In the genomic region with DNA sequence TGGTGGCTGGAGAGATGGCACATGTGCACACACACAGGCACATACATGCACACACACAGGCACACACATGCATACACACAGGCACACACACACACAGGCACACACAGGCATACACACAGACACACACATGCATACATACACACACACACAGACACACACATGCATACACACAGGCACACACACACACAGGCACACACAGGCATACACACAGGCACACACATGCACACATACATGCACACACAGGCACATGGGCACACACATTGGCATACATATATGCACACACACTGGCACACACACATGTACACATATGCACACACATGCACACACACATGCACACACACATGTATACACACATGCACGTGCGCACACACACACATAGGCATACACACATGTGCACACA, we compare ENCODE assay signal across 24 mouse cellular contexts.
DNase-seq lines count a peak whose midpoint lies in the region; ATAC-seq and TF ChIP-seq lines count a peak whose summit lies in the region.
"Had no signal": no experiment of that assay in that cellular context is flagged by ENCODE, and none has a peak within 500 bp of the region (broad histone marks: within the 10 kb centered on the region; RNA-seq: fewer than 3 reads in every experiment).

No protein-coding gene starts in this region.

- no peaks in the 10 kb centered on the region for H3K27me3 ChIP-seq in hindbrain, embryonic 16.5 days (replicated peaks; ENCODE audit: control insufficient read depth, insufficient read depth, low read length)
- no peaks in the 10 kb centered on the region for H3K27me3 ChIP-seq in hindbrain, embryonic 12.5 days
- H3K27me3 ChIP-seq in midbrain, embryonic 15.5 days (replicated peaks): no peaks in the 10 kb centered on the region
- H3K27me3 ChIP-seq in midbrain, embryonic 10.5 days (ENCODE audit: low read depth, poor library complexity, severe bottlenecking): no peaks in the 10 kb centered on the region
- H3K27me3 ChIP-seq in G1E (ENCODE audit: insufficient read depth, low read length) (no peaks in the 10 kb centered on the region), MEL (ENCODE audit: control insufficient read depth in 1 of 2, insufficient read depth in 2 of 2, low read length in 2 of 2) (no peaks in the 10 kb centered on the region)
- H3K27me3 ChIP-seq: embryonic facial prominence, embryonic 12.5 days; embryonic facial prominence, embryonic 15.5 days; forebrain, embryonic 12.5 days had no signal

- no peak overlapping the region for H3K9ac ChIP-seq in hindbrain, embryonic 16.5 days (ENCODE audit: low read depth, low read length)
- H3K9ac ChIP-seq in hindbrain, embryonic 12.5 days: no peak overlapping the region
- no peak overlapping the region for H3K9ac ChIP-seq in midbrain, embryonic 15.5 days
- no peak overlapping the region for H3K9ac ChIP-seq in MEL (ENCODE audit: control insufficient read depth, low read depth, low read length, poor library complexity, severe bottlenecking)
- H3K9ac ChIP-seq: embryonic facial prominence, embryonic 12.5 days; embryonic facial prominence, embryonic 15.5 days; forebrain, embryonic 12.5 days had no signal

- WGBS in hindbrain, embryonic 16.5 days: 97% methylated on average over 2 of the region's 2 CpGs
- WGBS in hindbrain, embryonic 12.5 days: 98% methylated on average over 2 of the region's 2 CpGs
- 94% methylated on average over 2 of the region's 2 CpGs for WGBS in midbrain, embryonic 15.5 days
- WGBS in midbrain, embryonic 10.5 days: 89% methylated on average over 2 of the region's 2 CpGs

- H3K4me1 ChIP-seq in hindbrain, embryonic 16.5 days (ENCODE audit: control insufficient read depth, insufficient read depth, low read depth, low read length): no peaks in the 10 kb centered on the region
- peaks cover 8% of the 10 kb centered on the region for H3K4me1 ChIP-seq in hindbrain, embryonic 12.5 days
- peaks cover 17% of the 10 kb centered on the region for H3K4me1 ChIP-seq in midbrain, embryonic 15.5 days
- H3K4me1 ChIP-seq in midbrain, embryonic 10.5 days: peaks cover 20% of the 10 kb centered on the region
- H3K4me1 ChIP-seq in G1E (ENCODE audit: insufficient read depth, low read depth, low read length) (no peaks in the 10 kb centered on the region), MEL (ENCODE audit: control insufficient read depth in 1 of 2, insufficient read depth in 2 of 2, low read length in 2 of 2) (no peaks in the 10 kb centered on the region)

- TF ChIP-seq POLR2A in MEL (IDR thresholded peaks at IDR 0.05; ENCODE audit: control insufficient read depth in 1 of 2, insufficient read depth in 1 of 2, low read depth in 1 of 2, low read length in 2 of 2, poor library complexity in 1 of 2): no peak

- H3K4me3 ChIP-seq in hindbrain, embryonic 16.5 days (ENCODE audit: low read length): no peak overlapping the region
- no peak overlapping the region for H3K4me3 ChIP-seq in hindbrain, embryonic 12.5 days
- no peak overlapping the region for H3K4me3 ChIP-seq in midbrain, embryonic 15.5 days
- H3K4me3 ChIP-seq in midbrain, embryonic 10.5 days: no peak overlapping the region
- peak overlapping the region; percentile 8; the same call in 1 of the 2 replicates for H3K4me3 ChIP-seq in G1E (ENCODE audit: low read depth, low read length)
- H3K4me3 ChIP-seq in MEL (ENCODE audit: control insufficient read depth in 1 of 2, insufficient read depth in 1 of 2, low read depth in 2 of 2, low read length in 2 of 2): no peak overlapping the region
- H3K4me3 ChIP-seq: embryonic facial prominence, embryonic 12.5 days; embryonic facial prominence, embryonic 15.5 days; erythroblast, embryonic 14.5 days; forebrain, embryonic 10.5 days; forebrain, embryonic 12.5 days had no signal

- H3K9me3 ChIP-seq in hindbrain, embryonic 16.5 days (ENCODE audit: control insufficient read depth, low read length): no peaks in the 10 kb centered on the region
- H3K9me3 ChIP-seq in hindbrain, embryonic 12.5 days (replicated peaks): no peaks in the 10 kb centered on the region
- H3K9me3 ChIP-seq in midbrain, embryonic 15.5 days: no peaks in the 10 kb centered on the region
- no peaks in the 10 kb centered on the region for H3K9me3 ChIP-seq in midbrain, embryonic 10.5 days (replicated peaks)
- H3K9me3 ChIP-seq in G1E (replicated peaks) (peaks cover 15% of the 10 kb centered on the region), MEL (replicated peaks; ENCODE audit: insufficient read depth, low read length) (no peaks in the 10 kb centered on the region)
- H3K9me3 ChIP-seq: embryonic facial prominence, embryonic 12.5 days; embryonic facial prominence, embryonic 15.5 days; forebrain, embryonic 10.5 days; forebrain, embryonic 12.5 days had no signal

- no peak for TF ChIP-seq EP300 in MEL (IDR thresholded peaks at IDR 0.05; ENCODE audit: low read depth in 1 of 2, low read length in 2 of 2)

- no peak overlapping the region for H3K4me2 ChIP-seq in hindbrain, embryonic 16.5 days (ENCODE audit: low read length)
- H3K4me2 ChIP-seq in hindbrain, embryonic 12.5 days (replicated peaks): no peak overlapping the region
- H3K4me2 ChIP-seq in midbrain, embryonic 15.5 days: no peak overlapping the region
- H3K4me2 ChIP-seq: embryonic facial prominence, embryonic 12.5 days; embryonic facial prominence, embryonic 15.5 days; forebrain, embryonic 12.5 days had no signal

- no peak for DNase-seq in midbrain, embryonic 10.5 days (ENCODE audit: low spot score)
- DNase-seq in G1E (ENCODE audit: low spot score) (no peak), MEL (ENCODE audit: low read depth, low spot score) (no peak)
- DNase-seq in layer of hippocampus, postnatal 14 days (ENCODE audit: low spot score in 2 of 2): no peak
- DNase-seq in adrenal gland, adult (ENCODE audit: inconsistent age in 2 of 2, low spot score in 1 of 2): no peak
- DNase-seq: adrenal gland, adult 2 months; adrenal gland, postnatal 10 days; adrenal gland, postnatal 25 days; cerebellum, adult 11 months; cerebellum, adult 18-20 months; cerebellum, adult 8-10 months; cerebellum, adult 9-11 months; cerebellum, postnatal 14 days; cerebellum, postnatal 36 days; embryo, embryonic 11 days had no signal

- TF ChIP-seq CTCF in G1E (IDR thresholded peaks at IDR 0.05; ENCODE audit: low read depth, low read length): no peak
- no peak for TF ChIP-seq CTCF in MEL (IDR thresholded peaks at IDR 0.05 in 2 of 3, conservative IDR thresholded peaks at IDR 0.05 in 1 of 3; ENCODE audit: control insufficient read depth in 1 of 3, insufficient read depth in 1 of 3, low read depth in 2 of 3, low read length in 3 of 3, poor library complexity in 1 of 3, severe bottlenecking in 1 of 3)

- ATAC-seq in hindbrain, embryonic 16.5 days: 0 out of 2 replicates have a peak, but pooled peaks have one; percentile 42
- no peak for ATAC-seq in hindbrain, embryonic 12.5 days (ENCODE audit: low FRiP score)
- 0 out of 2 replicates have a peak, but pooled peaks have one; percentile 24 for ATAC-seq in midbrain, embryonic 15.5 days (replicated peaks)
- ATAC-seq in G1E (ENCODE audit: extremely low read depth, insufficient number of reproducible peaks, low FRiP score, poor library complexity, severe bottlenecking): no peak
- ATAC-seq: activated CD4-positive, CD25-positive, alpha-beta regulatory T cell, adult 4 months had no signal

- H3K36me3 ChIP-seq in hindbrain, embryonic 16.5 days (ENCODE audit: control insufficient read depth, insufficient read depth, low read length): no peaks in the 10 kb centered on the region
- H3K36me3 ChIP-seq in hindbrain, embryonic 12.5 days: no peaks in the 10 kb centered on the region
- H3K36me3 ChIP-seq in midbrain, embryonic 15.5 days (replicated peaks): no peaks in the 10 kb centered on the region
- H3K36me3 ChIP-seq in midbrain, embryonic 10.5 days: no peaks in the 10 kb centered on the region
- no peaks in the 10 kb centered on the region for H3K36me3 ChIP-seq in G1E (replicated peaks)
- H3K36me3 ChIP-seq in MEL (ENCODE audit: control insufficient read depth in 1 of 2, insufficient read depth in 2 of 2, low read length in 2 of 2): no peaks in the 10 kb centered on the region
- H3K36me3 ChIP-seq: embryonic facial prominence, embryonic 12.5 days; embryonic facial prominence, embryonic 15.5 days; forebrain, embryonic 10.5 days; forebrain, embryonic 12.5 days had no signal

- H3K27ac ChIP-seq in hindbrain, embryonic 16.5 days (ENCODE audit: low read depth, low read length): no peak overlapping the region
- H3K27ac ChIP-seq in hindbrain, embryonic 12.5 days: no peak overlapping the region
- H3K27ac ChIP-seq in midbrain, embryonic 15.5 days: no peak overlapping the region
- no peak overlapping the region for H3K27ac ChIP-seq in midbrain, embryonic 10.5 days (replicated peaks)
- H3K27ac ChIP-seq in MEL (ENCODE audit: control insufficient read depth, low read depth, low read length): no peak overlapping the region
- H3K27ac ChIP-seq: embryonic facial prominence, embryonic 12.5 days; forebrain, embryonic 10.5 days; forebrain, embryonic 12.5 days had no signal

- no peaks in the 10 kb centered on the region for H3K79me2 ChIP-seq in MEL (ENCODE audit: control insufficient read depth, insufficient read depth, low read length, poor library complexity)

- TF ChIP-seq RAD21 in MEL (IDR thresholded peaks at IDR 0.05; ENCODE audit: low read depth, low read length): no peak

TF ChIP-seq in MEL, 35 proteins besides CTCF, POLR2A, EP300 and RAD21:
- TF ChIP-seq POLR2AphosphoS5 (IDR thresholded peaks at IDR 0.05; ENCODE audit: borderline replicate concordance, low read depth, low read length) (peak; percentile 65; the same call in 1 of the 2 replicates), MYC (IDR thresholded peaks at IDR 0.05; ENCODE audit: low read depth, low read length) (no peak)
TF ChIP-seq in MEL: peak in this region for 1.

Comparison
In these comparisons a context has a peak if more than half of its experiments do, and no peak if none do; other contexts are left out.
1. ATAC-seq: peak in hindbrain, embryonic 16.5 days (single experiment) and midbrain, embryonic 15.5 days (single experiment); none in hindbrain, embryonic 12.5 days (single experiment) and G1E (single experiment).